8 mouse cellular contexts compared by ENCODE assay signal in genomic region chr5:130216781-130217180, GRCm38 (mm10). TPM values are rescaled to one million over a fixed set of nuclear protein-coding genes. Genes with fewer than 3 reads are reported as not detected.
DNase-seq lines count a peak whose midpoint lies in the region; ATAC-seq and TF ChIP-seq lines count a peak whose summit lies in the region.

Gene Tmem248, plus strand, starts transcription at chr5:130217081.

- H3K36me3 ChIP-seq in spleen, adult 2 months (ENCODE audit: control insufficient read depth, insufficient read depth, low read length): peaks cover 13% of the 10 kb centered on the region
- H3K36me3 ChIP-seq in embryonic facial prominence, embryonic 15.5 days: peaks cover 29% of the 10 kb centered on the region
- H3K36me3 ChIP-seq in heart, postnatal 0 days (replicated peaks; ENCODE audit: control insufficient read depth, insufficient read depth, low read length): peaks cover 29% of the 10 kb centered on the region
- peaks cover 33% of the 10 kb centered on the region for H3K36me3 ChIP-seq in neural tube, embryonic 13.5 days

- no peaks in the 10 kb centered on the region for H3K27me3 ChIP-seq in spleen, adult 2 months (ENCODE audit: control insufficient read depth, insufficient read depth, low read length)
- no peaks in the 10 kb centered on the region for H3K27me3 ChIP-seq in embryonic facial prominence, embryonic 15.5 days
- H3K27me3 ChIP-seq in heart, postnatal 0 days (ENCODE audit: control insufficient read depth, insufficient read depth, low read length): no peaks in the 10 kb centered on the region
- no peaks in the 10 kb centered on the region for H3K27me3 ChIP-seq in neural tube, embryonic 13.5 days

- no peaks in the 10 kb centered on the region for H3K9me3 ChIP-seq in embryonic facial prominence, embryonic 15.5 days (replicated peaks)
- no peaks in the 10 kb centered on the region for H3K9me3 ChIP-seq in heart, postnatal 0 days (replicated peaks; ENCODE audit: control insufficient read depth, low read length)
- H3K9me3 ChIP-seq in neural tube, embryonic 13.5 days: no peaks in the 10 kb centered on the region

- no peak within 1 kb of the TSS for H3K4me2 ChIP-seq in embryonic facial prominence, embryonic 15.5 days (replicated peaks)
- H3K4me2 ChIP-seq in heart, postnatal 0 days (ENCODE audit: low read depth, low read length): no peak within 1 kb of the TSS
- no peak within 1 kb of the TSS for H3K4me2 ChIP-seq in neural tube, embryonic 13.5 days

- no peak within 1 kb of the TSS for H3K27ac ChIP-seq in spleen, adult 2 months (ENCODE audit: insufficient read depth, low read length)
- no peak within 1 kb of the TSS for H3K27ac ChIP-seq in embryonic facial prominence, embryonic 15.5 days (replicated peaks)
- no peak within 1 kb of the TSS for H3K27ac ChIP-seq in heart, postnatal 0 days (ENCODE audit: low read depth)
- no peak within 1 kb of the TSS for H3K27ac ChIP-seq in neural tube, embryonic 13.5 days (replicated peaks)

- TF ChIP-seq POLR2A in spleen, adult 2 months (IDR thresholded peaks at IDR 0.05; ENCODE audit: low read depth, low read length): no peak

- intact Hi-C loops in left cerebral cortex, postnatal 4 days (cut with DNase I): no loop called here

- TF ChIP-seq CTCF in spleen, adult 2 months (IDR thresholded peaks at IDR 0.05; ENCODE audit: extremely low read depth, insufficient read depth, insufficient read length, insufficient replicate concordance): no peak
- no peak for TF ChIP-seq CTCF in heart, postnatal 0 days (IDR thresholded peaks at IDR 0.05; ENCODE audit: low read depth)

- no peak for DNase-seq in spleen, adult 2 months (ENCODE audit: low read depth in 1 of 2, low spot score in 2 of 2)
- no peak for DNase-seq in spleen, adult 18-20 months
- no peak for DNase-seq in heart, postnatal 0 days (ENCODE audit: low spot score)
- no peak for DNase-seq in left cerebral cortex, postnatal 4 days
- no peak for DNase-seq in cerebellum, adult 11-12 months
- DNase-seq in kidney, postnatal 14 days: no peak

- no peak for TF ChIP-seq EP300 in heart, postnatal 0 days (IDR thresholded peaks at IDR 0.05; ENCODE audit: low read depth)

- ATAC-seq in embryonic facial prominence, embryonic 15.5 days (ENCODE audit: insufficient number of reproducible peaks, low FRiP score, low TSS enrichment, low read depth): no peak
- no peak for ATAC-seq in heart, postnatal 0 days (ENCODE audit: insufficient read depth, low read depth)
- no peak for ATAC-seq in neural tube, embryonic 13.5 days (ENCODE audit: low read depth)

- H3K9ac ChIP-seq in embryonic facial prominence, embryonic 15.5 days: no peak within 1 kb of the TSS
- H3K9ac ChIP-seq in heart, postnatal 0 days (replicated peaks; ENCODE audit: low read depth, low read length): no peak within 1 kb of the TSS
- no peak within 1 kb of the TSS for H3K9ac ChIP-seq in neural tube, embryonic 13.5 days

- WGBS in spleen, adult 2 months: 86% methylated on average over 7 of the region's 7 CpGs
- 86% methylated on average over 7 of the region's 7 CpGs for WGBS in embryonic facial prominence, embryonic 15.5 days
- WGBS in heart, postnatal 0 days: 72% methylated on average over 7 of the region's 7 CpGs
- 86% methylated on average over 7 of the region's 7 CpGs for WGBS in neural tube, embryonic 13.5 days

- H3K4me3 ChIP-seq in spleen, adult 2 months (ENCODE audit: extremely low read depth, insufficient read depth, insufficient read length): no peak within 1 kb of the TSS
- no peak within 1 kb of the TSS for H3K4me3 ChIP-seq in embryonic facial prominence, embryonic 15.5 days (replicated peaks)
- H3K4me3 ChIP-seq in heart, postnatal 0 days (ENCODE audit: low read depth, low read length): no peak within 1 kb of the TSS
- H3K4me3 ChIP-seq in neural tube, embryonic 13.5 days: no peak within 1 kb of the TSS

- no peaks in the 10 kb centered on the region for H3K4me1 ChIP-seq in spleen, adult 2 months (ENCODE audit: control insufficient read depth, insufficient read depth, insufficient read length)
- H3K4me1 ChIP-seq in embryonic facial prominence, embryonic 15.5 days: 0 out of 2 replicates have a peak, but pooled peaks cover 6% of the 10 kb centered on the region
- 0 out of 2 replicates have a peak, but pooled peaks cover 9% of the 10 kb centered on the region for H3K4me1 ChIP-seq in heart, postnatal 0 days (ENCODE audit: control insufficient read depth, insufficient read depth)
- H3K4me1 ChIP-seq in neural tube, embryonic 13.5 days (replicated peaks): peaks cover 11% of the 10 kb centered on the region

RNA-seq across cellular contexts. Expression of gene Tmem248, which starts in this region (rescaled TPM):
- polyA plus RNA-seq in spleen, adult 2 months (2012; rRNA removed): 18.6 and 26.9 TPM in 2 replicates
- polyA plus RNA-seq in embryonic facial prominence, embryonic 15.5 days (2015; fragmentation: Nextera tagmentation; extraction: Ambion mirVana): 31.5 and 35.3 TPM in 2 replicates
- 31.9 and 38.1 TPM in 2 replicates for total RNA-seq in heart, postnatal 0 days (2014; rRNA removed; ENCODE audit: low replicate concordance)
- 23.9 and 24.5 TPM in 2 replicates for polyA plus RNA-seq in heart, postnatal 0 days (2015; fragmentation: Nextera tagmentation; extraction: Ambion mirVana)
- 10 to 100 TPM; 29.4 to 33.6 TPM for total RNA-seq in left cerebral cortex, postnatal 4 days (2021)
- polyA plus RNA-seq in neural tube, embryonic 13.5 days (2015; fragmentation: Nextera tagmentation; extraction: Ambion mirVana): 25.9 TPM in 2 replicates
